Mouse (Mus musculus) neural tube, embryonic 11.5 days (tissue): ENCODE results near the gene Tsc22d4. TPM values are rescaled to one million over a fixed set of nuclear protein-coding genes. Genes with fewer than 3 reads are reported as not detected.

ENCODE experiments used
- ATAC-seq: fragments of 200-750 bp; cut with Nextera tagmentation; 2 replicates; pipeline ENCODE4 v1.8.0; 2017; ENCODE audit warnings: moderate number of reproducible peaks, mild to moderate bottlenecking, moderate TSS enrichment, moderate library complexity; ENCODE audit not compliant: insufficient read depth, low FRiP score, low TSS enrichment
- DNase-seq: peaks from one replicate; pipeline ENCODE4 v3.0.0-alpha.2; 2015; ENCODE audit warnings: low spot score
- H3K27ac ChIP-seq: fragments of 300-500 bp; sonication (generic); 2 replicates; pipeline ENCODE4 v1.5.1; 2014; ENCODE audit warnings: low read depth, mild to moderate bottlenecking, low read length
- H3K27me3 ChIP-seq: fragments of 300-500 bp; sonication (generic); 2 replicates; pipeline ENCODE4 v1.6.1; 2014; ENCODE audit warnings: mild to moderate bottlenecking, low read length, mixed read lengths; ENCODE audit not compliant: control insufficient read depth, insufficient read depth
- H3K36me3 ChIP-seq: fragments of 300-500 bp; sonication (generic); 2 replicates; pipeline ENCODE4 v1.6.1; 2014; ENCODE audit warnings: mild to moderate bottlenecking, low read length, moderate library complexity, mixed read lengths; ENCODE audit not compliant: control insufficient read depth, insufficient read depth
- H3K4me1 ChIP-seq: fragments of 300-500 bp; sonication (generic); 2 replicates; pipeline ENCODE4 v1.6.1; 2014; ENCODE audit warnings: low read length, mixed read lengths; ENCODE audit not compliant: control insufficient read depth, insufficient read depth
- H3K4me2 ChIP-seq: fragments of 300-500 bp; sonication (generic); 2 replicates; pipeline ENCODE4 v1.6.1; 2014; ENCODE audit warnings: low read depth, mild to moderate bottlenecking, moderate library complexity
- H3K4me3 ChIP-seq: fragments of 300-500 bp; sonication (generic); 2 replicates; pipeline ENCODE4 v1.5.1; 2014; ENCODE audit warnings: low read depth, low read length
- H3K9ac ChIP-seq: fragments of 300-500 bp; sonication (generic); 2 replicates; pipeline ENCODE4 v1.6.1; 2014; ENCODE audit warnings: mild to moderate bottlenecking, low read length
- H3K9me3 ChIP-seq: fragments of 300-500 bp; sonication (generic); 2 replicates; pipeline ENCODE4 v1.6.1; 2016; ENCODE audit warnings: low read length; ENCODE audit not compliant: control insufficient read depth
- WGBS: fragments of 180-500 bp; shearing (Covaris S2); extraction: QIAGEN DNeasy Blood & Tissue Kit; methylation state at CpG from one replicate; pipeline ENCODE4 v1.1.7; 2014; 5-methylcytosine and 5-hydroxymethylcytosine counted together
- polyA plus RNA-seq: library from polyadenylated mRNA; unstranded; fragments of >200 nt; fragmentation: Nextera tagmentation; extraction: Ambion mirVana; gene quantifications from 2 replicates; pipeline ENCODE4 v1.2.1, GENCODE M21; 2014

The Tsc22d4 gene
- polyA plus RNA-seq, 1 experiment from 2014 or later = 73.9 TPM

DNA sequence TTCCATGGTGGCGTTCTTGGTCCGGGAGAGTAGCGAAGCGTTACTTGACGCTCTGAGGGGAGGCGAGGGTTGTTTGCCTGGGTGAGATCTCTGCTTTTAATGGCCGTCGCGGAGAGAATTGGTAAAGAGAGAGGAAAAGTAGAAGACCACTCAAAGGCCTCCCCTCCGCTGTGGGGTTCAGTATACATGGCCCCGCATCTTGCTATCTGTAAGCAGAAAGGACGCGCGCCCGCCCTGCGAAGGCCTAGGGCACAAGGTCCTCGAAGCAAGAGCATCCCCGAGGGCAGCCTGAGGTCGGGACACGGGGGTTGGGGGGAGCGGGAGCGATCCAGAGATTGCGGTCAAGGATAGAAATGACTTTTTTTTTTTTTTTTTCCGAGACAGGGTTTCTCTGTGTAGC, 42.6 kb downstream of the Tsc22d4 start:
- H3K36me3 ChIP-seq = peaks cover 3% of the 10 kb centered on the region; the same call in 1 of the 2 replicates
- ATAC-seq = no peak
- no peaks in the 10 kb centered on the region for H3K9me3 ChIP-seq
- no peak overlapping the region for H3K9ac ChIP-seq
- DNase-seq = no peak
- peak overlapping the region; percentile 36; the same call in 1 of the 2 replicates for H3K4me3 ChIP-seq
- H3K4me2 ChIP-seq = peak overlapping the region; percentile 61
- H3K27ac ChIP-seq = no peak overlapping the region
- peaks cover 22% of the 10 kb centered on the region for H3K4me1 ChIP-seq
- 70% methylated on average over 24 of the region's 24 CpGs for WGBS
- no peaks in the 10 kb centered on the region; the same call in 1 of the 2 replicates for H3K27me3 ChIP-seq

DNA sequence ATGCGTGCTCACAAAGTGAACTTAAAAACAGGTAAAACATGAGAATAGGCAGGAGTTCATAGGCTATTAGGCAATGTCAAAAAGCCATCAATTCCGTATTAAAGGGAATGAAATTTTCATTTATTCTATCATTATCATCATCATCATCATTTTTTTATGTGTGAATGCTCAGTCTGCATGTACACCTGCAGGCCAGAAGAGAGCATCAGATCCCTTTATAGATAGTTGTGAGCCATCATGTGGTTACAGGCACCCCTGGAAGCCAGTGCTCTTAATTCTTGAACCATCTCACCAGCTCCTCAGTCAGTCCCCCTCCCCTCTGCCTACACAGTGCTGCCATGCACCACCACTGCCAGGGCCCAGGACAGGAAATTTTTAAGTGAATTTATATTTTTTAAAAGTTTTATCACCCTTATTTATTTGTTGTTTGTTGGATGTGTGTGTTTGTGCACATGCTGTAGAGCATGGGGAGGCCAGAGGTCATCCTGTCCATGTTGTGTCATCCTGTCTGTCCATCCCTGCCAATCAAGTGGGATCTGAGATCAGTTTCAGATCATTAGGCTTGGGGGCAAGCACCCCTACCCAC, 43.5 kb downstream of the Tsc22d4 start:
- no peaks in the 10 kb centered on the region for H3K9me3 ChIP-seq
- no peaks in the 10 kb centered on the region; the same call in 1 of the 2 replicates for H3K27me3 ChIP-seq
- ATAC-seq (no peak), DNase-seq (no peak)
- no peak overlapping the region for H3K4me3 ChIP-seq
- 95% methylated on average over 2 of the region's 2 CpGs for WGBS
- H3K9ac ChIP-seq = no peak overlapping the region
- peaks cover 13% of the 10 kb centered on the region for H3K4me1 ChIP-seq
- no peak overlapping the region for H3K4me2 ChIP-seq
- H3K27ac ChIP-seq = no peak overlapping the region
- peaks cover 3% of the 10 kb centered on the region; the same call in 1 of the 2 replicates for H3K36me3 ChIP-seq

DNA sequence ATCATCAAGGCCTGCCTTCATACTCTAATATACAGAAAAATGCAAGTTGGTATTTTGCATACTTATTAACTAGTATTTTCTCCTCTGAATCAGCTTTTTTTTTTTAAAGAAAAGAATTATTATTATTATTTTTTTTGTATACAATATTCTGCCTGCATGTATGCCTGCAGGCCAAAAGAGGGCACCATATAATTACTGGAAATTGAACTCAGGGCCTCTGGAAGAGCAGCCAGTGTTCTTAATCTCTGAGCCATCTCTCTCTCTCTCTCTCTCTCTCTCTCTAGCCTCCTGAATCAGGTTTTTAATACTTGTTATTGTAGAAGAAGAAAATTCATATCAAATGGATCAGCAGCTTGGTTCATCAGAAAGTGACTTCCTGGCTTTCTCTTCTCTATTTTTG, 46.0 kb downstream of the Tsc22d4 start:
- H3K27ac ChIP-seq = no peak overlapping the region
- no peaks in the 10 kb centered on the region for H3K36me3 ChIP-seq
- H3K9me3 ChIP-seq = no peaks in the 10 kb centered on the region
- H3K4me2 ChIP-seq = no peak overlapping the region
- H3K4me1 ChIP-seq = no peaks in the 10 kb centered on the region
- H3K4me3 ChIP-seq = no peak overlapping the region
- no peaks in the 10 kb centered on the region; the same call in 1 of the 2 replicates for H3K27me3 ChIP-seq
- no peak for DNase-seq
- H3K9ac ChIP-seq = no peak overlapping the region
- ATAC-seq = no peak

DNA sequence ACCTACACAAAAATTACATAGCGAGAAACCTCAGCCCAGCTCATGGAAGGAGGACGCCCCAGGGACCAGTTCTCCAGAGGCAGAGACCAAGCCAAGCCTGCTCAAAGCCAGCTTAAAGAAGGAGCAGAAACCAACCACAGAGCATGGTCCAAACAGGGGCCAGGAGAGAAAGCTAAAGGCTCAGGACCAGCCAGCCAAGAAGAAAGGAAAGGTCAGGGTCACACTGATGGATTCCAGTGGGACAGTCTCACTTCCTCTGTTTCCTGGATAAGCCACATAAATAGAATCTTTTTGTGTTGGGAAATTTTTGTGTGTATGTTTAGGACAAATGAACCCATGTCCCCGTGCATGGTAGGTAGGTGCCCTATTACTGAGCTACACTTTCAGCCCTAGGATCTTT, 51.1 kb downstream of the Tsc22d4 start:
- no peaks in the 10 kb centered on the region for H3K27me3 ChIP-seq
- no peak overlapping the region for H3K27ac ChIP-seq
- no peak for DNase-seq
- WGBS = 81% methylated on average over 3 of the region's 3 CpGs
- no peaks in the 10 kb centered on the region for H3K9me3 ChIP-seq
- no peaks in the 10 kb centered on the region for H3K4me1 ChIP-seq
- ATAC-seq = no peak
- no peaks in the 10 kb centered on the region for H3K36me3 ChIP-seq
- H3K4me2 ChIP-seq = no peak overlapping the region
- H3K4me3 ChIP-seq = no peak overlapping the region
- H3K9ac ChIP-seq = no peak overlapping the region

DNA sequence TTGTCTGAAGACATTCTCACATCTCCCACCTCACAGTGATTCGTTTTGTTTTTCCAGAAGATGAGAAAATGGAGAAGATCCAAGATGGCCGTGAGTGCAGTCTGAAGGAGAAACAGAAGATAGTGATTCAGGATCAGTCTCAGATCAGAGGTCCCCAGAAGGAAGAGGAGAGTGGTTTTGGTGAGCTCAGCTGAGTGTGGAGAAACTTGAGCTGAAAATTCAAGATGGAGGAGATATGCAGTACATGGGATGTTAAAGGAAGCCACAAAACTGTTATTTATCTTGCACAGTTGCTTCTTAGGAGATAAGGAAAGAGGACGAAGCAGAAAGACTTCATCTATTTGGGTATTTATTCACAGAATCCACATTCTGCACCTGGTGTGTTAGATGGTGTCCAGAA, 55.4 kb downstream of the Tsc22d4 start:
- Histone ChIP-seq H3K36me3 (no peaks in the 10 kb centered on the region), H3K4me3 (no peak overlapping the region), H3K9me3 (no peaks in the 10 kb centered on the region), H3K27me3 (no peaks in the 10 kb centered on the region), H3K27ac (no peak overlapping the region), H3K4me2 (no peak overlapping the region), H3K9ac (no peak overlapping the region), H3K4me1 (no peaks in the 10 kb centered on the region)
- WGBS = 87% methylated on average over 3 of the region's 3 CpGs
- no peak for DNase-seq
- no peak for ATAC-seq

DNA sequence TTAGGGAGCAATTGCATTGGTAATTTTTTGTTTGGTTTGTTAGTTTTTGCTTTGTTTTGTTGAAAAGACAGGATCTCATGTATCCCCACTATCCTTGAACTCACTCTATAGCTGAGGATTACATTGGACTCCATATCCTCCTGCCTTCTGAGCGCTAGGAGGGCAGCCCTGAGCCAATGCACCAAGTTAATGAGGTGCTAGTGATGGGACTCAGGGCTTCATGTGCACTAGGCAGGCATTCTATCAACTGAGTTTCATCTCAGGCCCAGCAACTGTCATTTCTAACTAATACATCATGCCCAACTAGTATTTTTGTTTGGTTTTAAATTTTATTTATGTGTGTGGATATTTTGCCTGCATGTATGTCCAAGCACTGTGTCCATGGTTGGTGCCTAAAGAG, 60.6 kb downstream of the Tsc22d4 start:
- Histone ChIP-seq H3K4me1 (no peaks in the 10 kb centered on the region), H3K27me3 (no peaks in the 10 kb centered on the region), H3K27ac (no peak overlapping the region), H3K4me2 (no peak overlapping the region), H3K9me3 (no peaks in the 10 kb centered on the region), H3K4me3 (no peak overlapping the region), H3K9ac (no peak overlapping the region), H3K36me3 (no peaks in the 10 kb centered on the region)
- DNase-seq (no peak), ATAC-seq (no peak)
- 67% methylated on average over 1 of the region's 1 CpGs for WGBS

DNA sequence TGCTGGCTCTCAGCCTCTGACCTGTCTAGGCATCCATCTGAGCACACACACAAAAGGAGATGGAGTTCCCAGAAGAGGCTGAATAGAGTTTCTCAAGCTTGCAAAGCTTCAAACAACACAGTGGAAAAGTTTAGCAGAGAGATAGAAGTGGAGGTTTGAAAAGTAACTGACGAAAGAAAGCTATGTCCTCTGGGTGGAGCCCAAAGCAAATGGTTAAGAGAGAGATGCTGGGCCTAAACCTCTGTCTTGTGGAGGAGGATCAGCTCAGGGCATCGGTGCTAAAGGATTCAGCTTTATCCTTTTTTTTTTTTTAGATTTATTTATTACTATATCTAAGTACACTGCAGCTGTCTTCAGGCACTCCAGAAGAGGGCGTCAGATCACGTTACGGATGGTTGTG, 62.8 kb downstream of the Tsc22d4 start:
- no peaks in the 10 kb centered on the region for H3K9me3 ChIP-seq
- 96% methylated on average over 5 of the region's 5 CpGs for WGBS
- no peak overlapping the region for H3K9ac ChIP-seq
- ATAC-seq = no peak
- no peak overlapping the region for H3K4me3 ChIP-seq
- no peak overlapping the region for H3K4me2 ChIP-seq
- H3K36me3 ChIP-seq = no peaks in the 10 kb centered on the region
- no peak overlapping the region for H3K27ac ChIP-seq
- DNase-seq = no peak
- no peaks in the 10 kb centered on the region for H3K27me3 ChIP-seq
- no peaks in the 10 kb centered on the region for H3K4me1 ChIP-seq

DNA sequence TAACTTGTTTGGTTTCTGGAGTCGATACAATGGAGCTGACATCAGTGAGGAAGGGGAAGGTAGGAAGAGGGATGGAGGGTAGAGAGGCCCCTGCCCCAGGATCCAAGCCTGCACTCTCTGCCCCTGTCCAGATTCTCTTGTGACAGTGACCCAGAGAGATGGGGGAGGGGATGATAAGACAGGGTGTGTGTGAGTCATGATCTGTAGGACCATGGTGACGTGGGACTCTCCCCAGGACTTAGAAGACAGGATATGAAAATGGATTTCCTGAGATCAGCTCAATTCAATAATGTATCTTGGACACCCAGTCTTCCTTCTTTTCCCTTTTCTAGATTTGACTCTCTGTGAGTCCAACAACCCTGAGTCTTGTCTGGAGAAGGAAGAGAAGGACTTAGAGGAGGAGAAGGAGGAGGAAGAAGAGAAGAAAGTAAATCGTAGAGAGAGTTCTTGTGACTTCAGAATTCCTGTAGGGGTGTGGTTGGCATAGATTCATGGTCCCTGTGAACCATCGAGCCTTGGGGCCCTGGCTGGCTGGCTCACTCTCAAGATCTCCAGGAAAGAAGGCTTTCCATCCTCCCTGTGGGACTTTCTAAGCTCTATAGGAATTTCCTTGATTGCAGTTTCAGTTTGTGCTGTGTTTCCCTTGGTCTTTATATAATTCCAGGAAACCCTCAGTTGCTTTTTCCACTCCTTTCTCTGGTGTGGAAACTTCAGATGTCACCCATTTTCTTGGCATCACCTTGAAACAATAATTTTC, 72.1 kb downstream of the Tsc22d4 start:
- no peaks in the 10 kb centered on the region for H3K27me3 ChIP-seq
- no peaks in the 10 kb centered on the region for H3K36me3 ChIP-seq
- WGBS = 63% methylated on average over 4 of the region's 4 CpGs
- H3K4me1 ChIP-seq = no peaks in the 10 kb centered on the region
- DNase-seq = no peak
- H3K9ac ChIP-seq = no peak overlapping the region
- no peaks in the 10 kb centered on the region for H3K9me3 ChIP-seq
- ATAC-seq = no peak
- H3K4me2 ChIP-seq = no peak overlapping the region
- no peak overlapping the region for H3K27ac ChIP-seq
- no peak overlapping the region for H3K4me3 ChIP-seq
